Mouse (Mus musculus) lung, embryonic 14.5 days (tissue): ENCODE data around the gene Sbno2. TPM values are rescaled to one million over a fixed set of nuclear protein-coding genes. Genes with fewer than 3 reads are reported as not detected.

Experiments used
- ATAC-seq: fragments of 200-750 bp; cut with Nextera tagmentation; 2 replicates; pipeline ENCODE4 v1.8.0; 2017; ENCODE audit warnings: mild to moderate bottlenecking, moderate TSS enrichment, moderate library complexity; ENCODE audit not compliant: insufficient read depth
- DNase-seq: peaks from one replicate; pipeline ENCODE4 v3.0.0-alpha.2; 2015
- H3K27ac ChIP-seq: fragments of 300-500 bp; sonication (generic); 2 replicates; pipeline ENCODE4 v1.5.1; 2014; ENCODE audit warnings: low read depth, mild to moderate bottlenecking, moderate library complexity
- H3K27me3 ChIP-seq: fragments of 300-500 bp; sonication (generic); 2 replicates; pipeline ENCODE4 v1.6.1; 2014; ENCODE audit warnings: low read length, control low read depth; ENCODE audit not compliant: insufficient read depth
- H3K36me3 ChIP-seq: fragments of 300-500 bp; sonication (generic); 2 replicates; pipeline ENCODE4 v1.6.1; 2014; ENCODE audit warnings: control low read depth; ENCODE audit not compliant: insufficient read depth
- H3K4me1 ChIP-seq: fragments of 300-500 bp; sonication (generic); 2 replicates; pipeline ENCODE4 v1.6.1; 2014; ENCODE audit warnings: antibody characterized with exemption, control low read depth; ENCODE audit not compliant: insufficient read depth
- H3K4me2 ChIP-seq: fragments of 300-500 bp; sonication (generic); 2 replicates; pipeline ENCODE4 v1.6.1; 2014; ENCODE audit warnings: mild to moderate bottlenecking
- H3K4me3 ChIP-seq: fragments of 300-500 bp; sonication (generic); 2 replicates; pipeline ENCODE4 v1.5.1; 2014; ENCODE audit warnings: low read depth, low read length
- H3K9ac ChIP-seq: fragments of 300-500 bp; sonication (generic); 2 replicates; pipeline ENCODE4 v1.6.1; 2014
- H3K9me3 ChIP-seq: fragments of 300-500 bp; sonication (generic); 2 replicates; pipeline ENCODE4 v1.6.1; 2016; ENCODE audit warnings: low read depth, low read length, control low read depth
- CTCF ChIP-seq: IDR thresholded peaks from 2 replicates; pipeline ENCODE4 v1.5.1; 2016; ENCODE audit warnings: antibody characterized with exemption, low read depth
- WGBS: fragments of 180-500 bp; shearing (Covaris S2); extraction: QIAGEN DNeasy Blood & Tissue Kit; methylation state at CpG from one replicate; pipeline ENCODE4 v1.1.7; 2014; 5-methylcytosine and 5-hydroxymethylcytosine counted together
- polyA plus RNA-seq: library from polyadenylated mRNA; unstranded; fragments of >200 nt; fragmentation: Nextera tagmentation; extraction: Ambion mirVana; gene quantifications from 2 replicates; pipeline ENCODE4 v1.2.1, GENCODE M21; 2014

Gene Sbno2
- polyA plus RNA-seq, 1 experiment from 2014 or later = 16.3 TPM

GRCm38 (mm10) chr10:80019471-80020131 is 85.8 kb downstream of the Sbno2 start:
- peak; percentile 85 for ATAC-seq
- WGBS = 9% methylated on average over 20 of the region's 20 CpGs
- H3K27ac ChIP-seq = peak overlapping the region; percentile 71
- peak overlapping the region; percentile 49 for H3K9ac ChIP-seq
- H3K4me3 ChIP-seq = peak overlapping the region; percentile 35
- no peaks in the 10 kb centered on the region for H3K9me3 ChIP-seq
- peak overlapping the region; percentile 59 for H3K4me2 ChIP-seq
- H3K4me1 ChIP-seq = no peaks in the 10 kb centered on the region; the same call in none of the 2 replicates
- H3K36me3 ChIP-seq = peaks cover 15% of the 10 kb centered on the region
- peak; percentile 81 for DNase-seq
- peak; percentile 45 for TF ChIP-seq CTCF
- peaks cover 9% of the 10 kb centered on the region for H3K27me3 ChIP-seq

DNA sequence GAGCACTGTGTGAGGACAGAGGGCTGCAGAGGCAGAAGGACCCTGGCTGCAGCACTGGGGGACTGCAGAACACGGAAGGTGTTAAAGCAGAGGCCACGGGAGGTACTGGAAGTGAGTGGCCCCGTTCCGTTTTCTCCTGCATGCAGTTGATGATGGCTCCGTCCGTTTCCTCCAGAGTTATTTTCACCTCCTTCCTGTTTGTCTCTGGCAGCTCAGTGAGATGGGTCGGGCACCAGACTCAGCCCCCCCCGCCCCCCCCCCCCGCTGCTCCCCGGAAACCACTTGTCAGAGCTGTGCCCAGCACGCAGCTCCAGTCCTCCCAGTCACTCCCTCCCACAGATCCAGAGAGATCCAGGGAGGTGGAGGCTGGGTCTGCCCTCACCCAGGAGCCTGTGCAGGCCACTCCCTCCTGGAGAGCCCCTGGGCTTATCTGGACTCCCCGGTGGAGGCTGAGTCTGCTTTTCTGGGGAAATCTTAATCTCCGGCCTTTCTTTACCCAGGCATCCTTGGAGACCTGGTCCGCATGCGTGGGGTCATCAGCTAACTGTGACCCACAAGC is 86.6 kb downstream of the Sbno2 start:
- Histone ChIP-seq H3K36me3 (peaks cover 14% of the 10 kb centered on the region), H3K9me3 (no peaks in the 10 kb centered on the region), H3K27ac (peak overlapping the region; percentile 71), H3K9ac (peak overlapping the region; percentile 49), H3K4me2 (peak overlapping the region; percentile 59), H3K27me3 (peaks cover 17% of the 10 kb centered on the region), H3K4me1 (no peaks in the 10 kb centered on the region; the same call in none of the 2 replicates), H3K4me3 (peak overlapping the region; percentile 14; the same call in 1 of the 2 replicates)
- TF ChIP-seq CTCF = no peak
- 4% methylated on average over 15 of the region's 15 CpGs for WGBS
- ATAC-seq (peak; percentile 58), DNase-seq (peak; percentile 62)

DNA sequence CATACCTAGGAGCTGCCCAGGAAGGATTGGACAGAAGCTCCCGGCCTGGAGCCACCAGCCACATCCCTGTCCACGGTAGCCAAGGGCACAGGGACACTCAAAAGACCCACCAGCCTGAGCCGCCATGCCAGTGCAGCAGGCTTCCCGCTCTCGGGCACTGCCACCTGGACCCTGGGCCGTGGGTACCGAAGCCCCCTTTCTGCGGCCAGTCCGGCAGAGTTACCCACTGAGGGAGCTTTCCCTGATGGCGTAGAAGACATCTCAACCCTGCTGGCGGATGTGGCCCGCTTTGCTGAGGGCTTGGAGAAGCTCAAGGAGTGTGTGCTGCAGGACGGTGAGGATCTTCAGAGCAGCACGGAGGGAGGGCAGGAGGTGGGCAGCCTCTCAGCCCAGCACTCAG is 87.6 kb downstream of the Sbno2 start:
- no peak for DNase-seq
- no peak overlapping the region for H3K9ac ChIP-seq
- no peaks in the 10 kb centered on the region for H3K9me3 ChIP-seq
- H3K36me3 ChIP-seq = peaks cover 14% of the 10 kb centered on the region
- 79% methylated on average over 14 of the region's 14 CpGs for WGBS
- TF ChIP-seq CTCF = no peak
- H3K4me3 ChIP-seq = no peak overlapping the region
- peaks cover 27% of the 10 kb centered on the region for H3K27me3 ChIP-seq
- H3K27ac ChIP-seq = no peak overlapping the region
- no peaks in the 10 kb centered on the region; the same call in none of the 2 replicates for H3K4me1 ChIP-seq
- no peak overlapping the region for H3K4me2 ChIP-seq
- ATAC-seq = no peak

DNA sequence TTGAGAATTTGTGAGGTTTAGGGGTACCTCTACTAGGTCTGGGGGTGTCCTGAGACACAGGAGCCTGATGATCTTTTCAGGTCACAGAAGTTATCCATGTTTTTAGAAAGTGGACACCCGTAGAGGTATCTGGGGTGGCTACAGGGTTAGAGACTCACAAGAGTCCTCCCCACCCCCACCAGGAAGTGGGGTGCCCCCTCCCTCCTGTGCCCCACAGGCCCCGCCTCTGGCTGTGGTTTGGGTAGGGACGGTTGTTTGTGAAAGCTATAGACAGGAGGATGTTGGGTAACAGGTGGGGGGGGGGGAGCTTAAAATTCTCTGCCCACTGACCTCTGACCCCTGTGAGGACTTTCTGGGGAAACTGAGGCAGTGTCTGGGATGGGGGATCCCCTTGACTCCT is 88.0 kb downstream of the Sbno2 start:
- no peak for ATAC-seq
- no peak overlapping the region for H3K9ac ChIP-seq
- no peak for DNase-seq
- no peak for TF ChIP-seq CTCF
- no peaks in the 10 kb centered on the region; the same call in none of the 2 replicates for H3K4me1 ChIP-seq
- H3K27ac ChIP-seq = no peak overlapping the region
- H3K36me3 ChIP-seq = peaks cover 11% of the 10 kb centered on the region
- no peaks in the 10 kb centered on the region for H3K9me3 ChIP-seq
- peaks cover 28% of the 10 kb centered on the region for H3K27me3 ChIP-seq
- peak overlapping the region; percentile 21; the same call in 1 of the 2 replicates for H3K4me2 ChIP-seq
- 62% methylated on average over 3 of the region's 3 CpGs for WGBS
- H3K4me3 ChIP-seq = no peak overlapping the region

DNA sequence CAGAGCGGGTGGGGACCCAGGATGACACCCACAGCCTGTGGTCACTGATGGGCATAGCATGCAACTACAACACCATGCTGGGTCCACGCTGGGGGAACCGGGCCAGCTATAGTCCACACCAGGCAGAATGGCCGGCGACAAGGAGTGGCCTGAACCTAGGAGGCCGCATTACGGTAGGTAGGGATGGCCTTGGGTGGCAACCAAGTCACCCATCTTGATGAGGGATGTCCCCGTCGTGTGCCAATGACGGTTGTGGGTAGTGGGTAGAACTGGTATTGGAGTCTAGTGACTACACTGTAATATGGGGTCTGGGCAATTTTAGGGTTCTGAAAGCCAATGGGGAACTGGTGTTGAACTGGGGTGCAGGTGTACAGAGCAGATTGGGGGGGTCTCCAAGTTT is 88.4 kb downstream of the Sbno2 start:
- Histone ChIP-seq H3K4me2 (peak overlapping the region; percentile 21; the same call in 1 of the 2 replicates), H3K9ac (no peak overlapping the region), H3K9me3 (no peaks in the 10 kb centered on the region), H3K27ac (no peak overlapping the region), H3K36me3 (peaks cover 6% of the 10 kb centered on the region; the same call in 1 of the 2 replicates), H3K27me3 (peaks cover 32% of the 10 kb centered on the region), H3K4me3 (peak overlapping the region; percentile 16; the same call in 1 of the 2 replicates), H3K4me1 (no peaks in the 10 kb centered on the region; the same call in none of the 2 replicates)
- DNase-seq (no peak), ATAC-seq (no peak)
- WGBS = 92% methylated on average over 10 of the region's 10 CpGs
- TF ChIP-seq CTCF = no peak

GRCm38 (mm10) chr10:80016511-80016910 is 88.9 kb downstream of the Sbno2 start, which contains the start of gene Arhgap45:
Gene Arhgap45, plus strand, starts transcription at chr10:80016653.
- ATAC-seq (no peak), DNase-seq (peak; percentile 25)
- Histone ChIP-seq H3K27me3 (peaks cover 34% of the 10 kb centered on the region), H3K9me3 (no peaks in the 10 kb centered on the region), H3K4me1 (no peaks in the 10 kb centered on the region; the same call in none of the 2 replicates), H3K36me3 (0 out of 2 replicates have a peak, but pooled peaks cover 4% of the 10 kb centered on the region), H3K4me2 (peak within 1 kb of the TSS; percentile 21; the same call in 1 of the 2 replicates), H3K9ac (no peak within 1 kb of the TSS), H3K27ac (no peak within 1 kb of the TSS), H3K4me3 (peak within 1 kb of the TSS; percentile 16; the same call in 1 of the 2 replicates)
- no peak for TF ChIP-seq CTCF
- WGBS = 66% methylated on average over 11 of the region's 11 CpGs

DNA sequence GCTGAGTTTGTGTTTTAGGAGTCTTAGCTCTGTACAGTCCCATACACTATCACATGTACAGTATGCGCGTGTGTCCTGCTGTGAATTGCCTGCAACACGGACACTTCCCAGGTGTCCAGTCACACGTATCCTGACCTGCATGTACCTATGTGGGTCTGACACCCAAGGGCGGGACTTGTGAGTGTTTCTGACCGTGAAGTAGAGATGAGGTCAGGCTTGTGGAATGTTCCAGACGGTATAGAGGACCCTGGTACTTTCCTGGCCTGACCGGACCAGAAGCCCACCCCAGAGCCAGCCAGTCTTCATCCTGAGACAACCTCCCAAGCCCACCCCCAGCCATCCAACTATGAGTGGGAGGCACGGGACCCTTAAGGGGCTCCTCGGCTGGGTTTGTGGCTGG is 89.8 kb downstream of the Sbno2 start:
- Histone ChIP-seq H3K4me1 (no peaks in the 10 kb centered on the region; the same call in none of the 2 replicates), H3K4me3 (no peak overlapping the region), H3K27ac (no peak overlapping the region), H3K9me3 (peaks cover 4% of the 10 kb centered on the region; the same call in 1 of the 2 replicates), H3K4me2 (no peak overlapping the region), H3K9ac (no peak overlapping the region), H3K36me3 (0 out of 2 replicates have a peak, but pooled peaks cover 3% of the 10 kb centered on the region), H3K27me3 (peaks cover 34% of the 10 kb centered on the region)
- TF ChIP-seq CTCF = no peak
- 62% methylated on average over 10 of the region's 10 CpGs for WGBS
- ATAC-seq = no peak
- no peak for DNase-seq
